Mouse (Mus musculus): ENCODE results near the gene Gm30191. TPM values are rescaled to one million over a fixed set of nuclear protein-coding genes. Genes with fewer than 3 reads are reported as not detected.

Gene Gm30191
- polyA plus RNA-seq, 1 experiment from 2014 or later = not detected

DNA sequence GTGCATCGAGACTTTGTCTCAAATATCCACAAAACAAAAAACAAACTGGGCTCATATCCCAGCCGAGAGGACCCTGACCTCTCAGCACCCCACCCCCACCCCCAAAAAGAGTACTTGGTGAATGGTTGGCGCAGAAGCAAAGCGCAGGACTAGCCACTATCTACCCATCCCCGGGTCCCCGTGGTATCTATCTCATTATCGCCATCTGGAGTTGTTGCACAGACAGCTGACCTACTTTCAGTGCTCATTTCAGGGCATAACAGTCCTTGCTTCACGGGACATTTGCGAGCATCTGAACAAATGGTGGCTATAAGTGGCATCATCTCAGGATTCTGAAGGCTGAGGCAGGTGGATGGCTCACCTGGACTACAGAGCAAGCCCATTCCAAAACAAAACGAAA lies 8.0 kb upstream of the Gm30191 start:
- H3K27me3 ChIP-seq (replicated peaks) = peaks cover 23% of the 10 kb centered on the region
- H3K4me3 ChIP-seq (replicated peaks) = no peak overlapping the region; the same call in 1 of the 2 replicates
- H3K4me2 ChIP-seq = peak overlapping the region; percentile 43
- 0 out of 2 replicates have a peak overlapping the region, but pooled peaks have one; percentile 2 for H3K9ac ChIP-seq (replicated peaks)
- no peaks in the 10 kb centered on the region for H3K36me3 ChIP-seq
- peaks cover 11% of the 10 kb centered on the region for H3K4me1 ChIP-seq
- no peaks in the 10 kb centered on the region for H3K9me3 ChIP-seq (replicated peaks)
- H3K27ac ChIP-seq (replicated peaks) = no peak overlapping the region
- WGBS = 10% methylated on average over 10 of the region's 10 CpGs
- ATAC-seq (ENCODE audit: low FRiP score) = no peak

- H3K4me1 ChIP-seq = peaks cover 28% of the 10 kb centered on the region
- ATAC-seq (ENCODE audit: low FRiP score) = no peak
- H3K4me2 ChIP-seq = peak within 1 kb of the TSS; percentile 93
- H3K4me3 ChIP-seq (replicated peaks) = 0 out of 2 replicates have a peak within 1 kb of the TSS, but pooled peaks have one; percentile 86
- no peak within 1 kb of the TSS for H3K9ac ChIP-seq (replicated peaks)
- no peaks in the 10 kb centered on the region for H3K9me3 ChIP-seq (replicated peaks)
- peaks cover 25% of the 10 kb centered on the region for H3K27me3 ChIP-seq (replicated peaks)
- WGBS = 94% methylated on average over 17 of the region's 17 CpGs
- H3K36me3 ChIP-seq = no peaks in the 10 kb centered on the region
- no peak within 1 kb of the TSS for H3K27ac ChIP-seq (replicated peaks)
These were observed 3.1 kb upstream of the Gm30191 start, which contains the start of gene E130218I03Rik for GRCm38 (mm10) chr4:134243516-134244250. Gene E130218I03Rik (plus strand): TSS chr4:134243662.

- WGBS = under 1% methylated on average over 60 of the region's 60 CpGs
- Histone ChIP-seq H3K4me2 (peak within 1 kb of the TSS; percentile 93), H3K27ac (replicated peaks) (peak within 1 kb of the TSS; percentile 33; the same call in 1 of the 2 replicates), H3K4me1 (peaks cover 40% of the 10 kb centered on the region), H3K36me3 (no peaks in the 10 kb centered on the region), H3K9me3 (replicated peaks) (no peaks in the 10 kb centered on the region), H3K9ac (replicated peaks) (peak within 1 kb of the TSS; percentile 84), H3K4me3 (replicated peaks) (peak within 1 kb of the TSS; percentile 86), H3K27me3 (replicated peaks) (peaks cover 26% of the 10 kb centered on the region)
- ATAC-seq (ENCODE audit: low FRiP score) = peak; percentile 81
These were observed 1.4 kb upstream of the Gm30191 start, which contains the start of gene Zfp593 for GRCm38 (mm10) chr4:134245148-134245843. Gene Zfp593 (minus strand): TSS chr4:134245592.

- H3K36me3 ChIP-seq = no peaks in the 10 kb centered on the region
- H3K9me3 ChIP-seq (replicated peaks) = no peaks in the 10 kb centered on the region
- 19% methylated on average over 4 of the region's 4 CpGs for WGBS
- no peak overlapping the region for H3K9ac ChIP-seq (replicated peaks)
- H3K4me3 ChIP-seq (replicated peaks) = no peak overlapping the region
- peaks cover 50% of the 10 kb centered on the region for H3K4me1 ChIP-seq
- H3K27ac ChIP-seq (replicated peaks) = 0 out of 2 replicates have a peak overlapping the region, but pooled peaks have one; percentile 33
- H3K4me2 ChIP-seq = peak overlapping the region; percentile 93
- H3K27me3 ChIP-seq (replicated peaks) = peaks cover 28% of the 10 kb centered on the region
- ATAC-seq (ENCODE audit: low FRiP score) = no peak
These were observed 479 bp upstream of the Gm30191 start for GRCm38 (mm10) chr4:134246256-134246655.

GRCm38 (mm10) chr4:134249651-134250050 lies 2.9 kb downstream of the Gm30191 start:
- Histone ChIP-seq H3K27ac (replicated peaks) (no peak overlapping the region), H3K36me3 (no peaks in the 10 kb centered on the region), H3K4me1 (peaks cover 72% of the 10 kb centered on the region), H3K27me3 (replicated peaks) (peaks cover 58% of the 10 kb centered on the region), H3K4me2 (peak overlapping the region; percentile 77), H3K9ac (replicated peaks) (peak overlapping the region; percentile 45), H3K9me3 (replicated peaks) (no peaks in the 10 kb centered on the region), H3K4me3 (replicated peaks) (peak overlapping the region; percentile 61)
- ATAC-seq (ENCODE audit: low FRiP score) = peak; percentile 25; the same call in 1 of the 2 replicates
- under 1% methylated on average over 30 of the region's 30 CpGs for WGBS

DNA sequence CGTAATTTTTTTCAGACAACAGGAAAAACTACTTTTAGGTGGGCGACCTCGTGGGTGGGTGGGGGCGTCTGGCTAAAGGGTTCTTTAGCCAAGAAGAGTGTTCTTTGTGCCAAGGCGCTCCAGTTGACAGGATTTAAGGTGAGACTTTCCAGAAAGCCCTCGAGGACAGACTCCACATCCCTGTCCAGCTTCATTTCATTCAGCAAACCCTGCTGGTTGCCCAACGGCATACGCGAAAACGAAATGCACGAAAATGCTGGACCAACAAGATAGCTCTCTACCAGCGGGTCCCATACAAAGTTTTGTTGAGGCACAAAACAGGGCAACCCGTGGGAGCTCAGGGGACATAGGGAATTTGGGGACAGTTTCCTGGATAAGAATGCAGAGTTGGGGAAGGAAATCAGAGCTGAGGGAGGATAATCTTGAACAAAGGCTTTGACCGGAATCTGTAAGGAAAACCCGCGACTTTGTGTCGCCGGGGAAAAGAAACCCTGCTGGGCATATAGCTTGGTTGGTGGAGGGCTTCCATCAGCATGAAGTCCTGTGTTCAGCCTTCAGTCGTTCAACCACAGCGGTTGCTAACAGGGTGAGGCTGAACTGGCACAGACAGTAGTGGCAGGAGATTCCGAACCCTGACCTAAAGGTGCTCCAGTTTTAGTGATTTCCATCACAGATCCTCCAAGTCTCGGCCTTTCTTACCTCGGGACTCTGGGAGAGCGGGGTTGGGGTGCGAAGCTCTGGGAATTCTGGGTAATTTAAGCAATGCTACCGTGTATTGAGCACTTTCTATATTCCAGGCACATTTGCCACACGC lies 3.6 kb downstream of the Gm30191 start:
- peak overlapping the region; percentile 77 for H3K4me2 ChIP-seq
- no peaks in the 10 kb centered on the region for H3K36me3 ChIP-seq
- H3K27me3 ChIP-seq (replicated peaks) = peaks cover 65% of the 10 kb centered on the region
- no peaks in the 10 kb centered on the region for H3K9me3 ChIP-seq (replicated peaks)
- H3K4me1 ChIP-seq = peaks cover 67% of the 10 kb centered on the region
- no peak for ATAC-seq (ENCODE audit: low FRiP score)
- peak overlapping the region; percentile 61 for H3K4me3 ChIP-seq (replicated peaks)
- WGBS = 8% methylated on average over 27 of the region's 27 CpGs
- peak overlapping the region; percentile 70 for H3K9ac ChIP-seq (replicated peaks)
- H3K27ac ChIP-seq (replicated peaks) = peak overlapping the region; percentile 89

- H3K4me1 ChIP-seq = peaks cover 66% of the 10 kb centered on the region
- H3K4me3 ChIP-seq (replicated peaks) = peak overlapping the region; percentile 61
- 9% methylated on average over 10 of the region's 10 CpGs for WGBS
- H3K27ac ChIP-seq (replicated peaks) = peak overlapping the region; percentile 89
- ATAC-seq (ENCODE audit: low FRiP score) = no peak
- peak overlapping the region; percentile 70 for H3K9ac ChIP-seq (replicated peaks)
- H3K9me3 ChIP-seq (replicated peaks) = no peaks in the 10 kb centered on the region
- H3K4me2 ChIP-seq = peak overlapping the region; percentile 77
- H3K27me3 ChIP-seq (replicated peaks) = peaks cover 69% of the 10 kb centered on the region
- no peaks in the 10 kb centered on the region for H3K36me3 ChIP-seq
These were observed 4.2 kb downstream of the Gm30191 start for GRCm38 (mm10) chr4:134250930-134251240.

DNA sequence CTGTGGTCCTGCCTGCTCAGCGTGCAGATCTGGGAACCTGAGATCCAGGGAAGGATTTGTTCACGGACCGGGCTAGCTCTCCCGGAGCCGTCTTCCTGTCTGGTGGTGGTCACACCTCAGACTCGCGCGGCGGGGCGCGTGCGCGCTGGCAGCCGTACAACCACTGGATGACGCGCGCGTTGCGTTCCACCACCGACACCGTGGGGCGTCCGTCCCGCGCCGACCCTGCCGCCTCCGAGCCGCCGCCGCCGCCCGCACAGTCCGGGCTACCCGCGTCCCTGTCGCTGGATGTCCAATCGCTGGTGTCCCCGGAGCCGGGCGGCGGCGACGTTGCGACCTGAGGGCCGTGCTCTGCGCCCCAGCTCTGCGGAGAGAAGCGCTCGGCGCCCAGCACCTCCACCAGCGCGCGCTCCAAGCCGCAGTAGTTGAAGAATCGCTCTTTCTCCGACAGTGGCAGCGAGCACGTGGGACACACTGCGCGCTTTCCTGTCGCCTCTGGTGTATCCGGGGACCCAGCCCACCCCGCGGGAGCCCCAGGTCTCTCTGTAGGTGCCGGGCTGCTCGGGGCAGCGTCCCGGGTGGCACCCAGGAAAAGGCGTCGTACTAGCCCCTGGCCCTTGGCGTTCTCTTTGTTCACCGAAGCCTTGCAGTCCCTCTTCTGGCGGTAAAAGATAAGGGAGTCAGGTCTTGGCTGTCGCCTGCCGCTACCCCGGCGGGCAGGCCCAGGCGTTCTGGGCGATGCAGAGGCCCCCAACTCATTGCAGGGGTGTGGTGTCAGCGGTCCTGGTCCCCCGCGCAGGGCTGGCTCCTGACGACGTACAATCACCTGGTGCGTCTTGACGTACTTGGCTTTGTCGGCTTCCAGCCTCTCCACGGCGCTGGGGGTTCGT lies 4.8 kb downstream of the Gm30191 start:
- peak overlapping the region; percentile 61 for H3K4me3 ChIP-seq (replicated peaks)
- peak overlapping the region; percentile 89 for H3K27ac ChIP-seq (replicated peaks)
- H3K9ac ChIP-seq (replicated peaks) = peak overlapping the region; percentile 70
- H3K36me3 ChIP-seq = no peaks in the 10 kb centered on the region
- H3K27me3 ChIP-seq (replicated peaks) = peaks cover 73% of the 10 kb centered on the region
- ATAC-seq (ENCODE audit: low FRiP score) = peak; percentile 71
- H3K9me3 ChIP-seq (replicated peaks) = no peaks in the 10 kb centered on the region
- H3K4me2 ChIP-seq = peak overlapping the region; percentile 77
- H3K4me1 ChIP-seq = peaks cover 66% of the 10 kb centered on the region
- under 1% methylated on average over 76 of the region's 91 CpGs for WGBS

DNA sequence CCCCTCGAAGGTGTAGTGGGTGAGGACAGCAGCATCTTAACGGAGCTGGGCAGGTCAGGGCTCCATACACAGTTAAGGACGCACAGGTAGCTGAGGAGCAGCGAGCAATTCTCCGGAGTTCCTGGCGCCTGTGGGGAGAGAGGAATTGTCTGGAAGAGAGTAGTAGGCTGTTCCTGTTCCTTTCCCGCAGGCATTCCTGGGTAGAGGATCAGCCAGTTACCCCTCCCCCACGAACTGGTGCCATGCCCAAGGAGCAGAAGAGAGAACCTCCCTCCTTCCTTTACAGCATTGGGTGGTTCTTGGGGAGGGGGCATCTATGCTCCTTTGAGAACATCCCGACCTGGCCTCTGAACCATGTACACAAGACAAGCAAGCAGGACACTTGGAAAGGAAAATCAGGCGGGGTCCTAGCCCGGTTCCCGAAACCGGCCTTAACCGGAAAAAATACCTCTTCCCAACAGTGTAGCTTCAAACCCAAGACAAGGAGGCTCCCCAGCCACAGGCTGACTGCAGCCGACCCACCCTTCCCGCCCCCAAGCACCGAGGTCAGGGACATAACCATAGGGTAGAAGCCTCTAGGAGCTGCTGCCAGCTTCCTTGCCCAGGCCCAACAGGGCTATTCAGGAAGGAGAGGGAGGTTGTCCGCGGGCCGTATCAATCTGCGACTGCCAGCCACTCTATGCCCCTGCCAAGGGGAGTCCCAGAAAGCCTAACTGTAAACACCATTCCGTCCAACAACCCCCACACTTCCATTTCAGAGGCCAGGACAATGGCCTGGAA lies 5.6 kb downstream of the Gm30191 start:
- ATAC-seq (ENCODE audit: low FRiP score) = peak; percentile 22; the same call in 1 of the 2 replicates
- peaks cover 68% of the 10 kb centered on the region for H3K4me1 ChIP-seq
- H3K27me3 ChIP-seq (replicated peaks) = peaks cover 66% of the 10 kb centered on the region
- H3K4me3 ChIP-seq (replicated peaks) = peak overlapping the region; percentile 61
- H3K9me3 ChIP-seq (replicated peaks) = no peaks in the 10 kb centered on the region
- H3K27ac ChIP-seq (replicated peaks) = peak overlapping the region; percentile 89
- H3K9ac ChIP-seq (replicated peaks) = peak overlapping the region; percentile 70
- 7% methylated on average over 22 of the region's 22 CpGs for WGBS
- H3K36me3 ChIP-seq = no peaks in the 10 kb centered on the region
- H3K4me2 ChIP-seq = peak overlapping the region; percentile 77

All from neural tube, embryonic 15.5 days (tissue).